Mouse (Mus musculus) small intestine, adult 2 months (tissue): Measurements from ENCODE around the gene Rnf181.

Source experiments
- CTCF ChIP-seq: fragments of 200-500 bp; IDR thresholded peaks from 2 replicates; pipeline ENCODE4 v1.5.1; 2012; ENCODE audit warnings: low read depth, mild to moderate bottlenecking, control low read depth, inconsistent platforms, low read length, moderate library complexity, mixed read lengths; ENCODE audit not compliant: insufficient replicate concordance, insufficient read length; ENCODE audit errors: extremely low read depth
- POLR2A ChIP-seq: fragments of 200-500 bp; IDR thresholded peaks from 2 replicates; pipeline ENCODE4 v1.6.1; 2012; ENCODE audit warnings: low read depth, mild to moderate bottlenecking, control low read depth, inconsistent platforms, low read length, moderate library complexity

- TF ChIP-seq CTCF (no peak), POLR2A (no peak)
Measured at GRCm38 (mm10) chr6:72370091-72370490, 3.3 kb upstream of the Rnf181 start.
